Mouse (Mus musculus) brain, embryonic 14.5 days (tissue): ENCODE results near the gene Hipk2. TPM values are rescaled to one million over a fixed set of nuclear protein-coding genes. Genes with fewer than 3 reads are reported as not detected.

ENCODE experiments used
- DNase-seq: peaks from one replicate; pipeline ENCODE4 v3.0.0-alpha.2; 2011; ENCODE audit warnings: low read depth
- CTCF ChIP-seq: fragments of 200-500 bp; IDR thresholded peaks from 2 replicates; pipeline ENCODE4 v1.5.1; 2012; ENCODE audit warnings: inconsistent platforms, mild to moderate bottlenecking, moderate library complexity, borderline replicate concordance; ENCODE audit not compliant: insufficient read depth, insufficient read length; ENCODE audit errors: extremely low read depth
- POLR2A ChIP-seq: fragments of 200-500 bp; IDR thresholded peaks from 2 replicates; pipeline ENCODE4 v1.6.1; 2012; ENCODE audit warnings: mild to moderate bottlenecking, inconsistent platforms, borderline replicate concordance; ENCODE audit not compliant: poor library complexity, insufficient read depth, insufficient read length, severe bottlenecking; ENCODE audit errors: extremely low read depth
- polyA plus RNA-seq: library from polyadenylated mRNA; depleted of rRNA; stranded (reverse); fragments of >200 nt; gene quantifications from 2 replicates; pipeline ENCODE4 v1.2.3, GENCODE M21; 2012

Gene Hipk2
- polyA plus RNA-seq, 1 experiment = 48.7 TPM

- no peak for DNase-seq
- TF ChIP-seq POLR2A (no peak), CTCF (no peak)
These were observed 122.2 kb downstream of the Hipk2 start for GRCm38 (mm10) chr6:38753729-38754128.

GRCm38 (mm10) chr6:38753025-38753424 is 122.9 kb downstream of the Hipk2 start:
- TF ChIP-seq CTCF (no peak), POLR2A (no peak)
- no peak for DNase-seq

DNA sequence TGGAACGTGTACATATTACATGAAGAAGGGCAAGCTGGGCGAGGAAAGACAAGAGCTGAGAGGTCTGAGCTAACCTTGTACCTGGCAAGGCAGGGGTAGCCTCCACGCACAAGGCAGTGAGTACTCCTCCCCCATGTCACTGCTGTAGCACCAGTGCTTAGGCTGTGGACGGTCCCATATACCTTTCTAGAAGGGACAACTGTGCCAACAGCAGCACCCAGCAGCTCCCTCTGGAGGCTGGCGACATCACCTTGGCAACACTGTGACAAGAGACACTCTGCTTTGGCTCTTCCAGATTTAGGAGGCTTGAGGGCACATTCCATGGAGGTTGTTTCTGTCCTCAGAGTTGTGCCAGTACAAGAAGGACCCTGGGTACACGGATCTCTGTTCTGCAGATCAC is 123.5 kb downstream of the Hipk2 start:
- no peak for DNase-seq
- TF ChIP-seq POLR2A (no peak), CTCF (0 out of 2 replicates have a peak, but pooled peaks have one; percentile 3)

DNA sequence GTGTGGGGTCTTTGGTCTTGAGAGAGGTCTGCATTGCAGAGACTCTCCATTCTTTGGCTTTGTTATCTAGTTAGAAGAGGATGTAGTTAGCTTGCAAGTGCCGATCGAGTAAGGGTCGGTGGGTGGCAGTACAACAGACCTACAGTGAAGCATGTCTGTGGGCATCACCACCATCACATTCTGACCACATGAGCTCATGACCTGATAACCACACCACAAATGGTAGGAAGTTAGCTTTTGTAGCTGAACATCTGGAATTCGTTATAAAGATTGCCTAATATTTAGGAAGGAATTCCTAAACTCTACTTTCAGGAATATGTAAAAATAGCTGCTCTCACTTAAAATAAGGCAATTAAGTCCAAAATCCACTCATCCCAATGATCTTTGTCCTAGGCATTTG is 127.9 kb downstream of the Hipk2 start:
- DNase-seq = no peak
- no peak for TF ChIP-seq CTCF
- TF ChIP-seq POLR2A = no peak

GRCm38 (mm10) chr6:38743351-38743750 is 132.6 kb downstream of the Hipk2 start:
- no peak for DNase-seq
- TF ChIP-seq POLR2A (no peak), CTCF (no peak)

DNA sequence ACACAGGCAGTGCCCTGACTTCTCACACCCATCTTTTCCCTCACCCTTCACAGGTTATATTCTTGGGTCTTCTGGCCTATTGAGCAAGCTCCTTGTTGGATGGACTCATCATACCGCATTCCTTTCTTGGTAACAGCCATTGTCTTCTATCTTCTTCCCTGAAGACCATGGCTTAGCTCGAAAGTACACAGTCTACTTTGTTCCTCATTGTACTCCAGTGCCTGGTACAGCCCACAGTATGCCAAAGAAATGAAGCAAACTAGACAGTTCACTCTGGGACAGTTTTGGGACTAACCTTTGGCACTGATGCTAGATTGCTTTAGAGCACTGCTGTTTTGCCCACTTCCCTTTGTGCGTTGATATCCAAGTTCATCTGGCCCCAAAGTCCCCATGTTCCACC is 133.5 kb downstream of the Hipk2 start:
- DNase-seq = no peak
- TF ChIP-seq CTCF (no peak), POLR2A (no peak)

DNA sequence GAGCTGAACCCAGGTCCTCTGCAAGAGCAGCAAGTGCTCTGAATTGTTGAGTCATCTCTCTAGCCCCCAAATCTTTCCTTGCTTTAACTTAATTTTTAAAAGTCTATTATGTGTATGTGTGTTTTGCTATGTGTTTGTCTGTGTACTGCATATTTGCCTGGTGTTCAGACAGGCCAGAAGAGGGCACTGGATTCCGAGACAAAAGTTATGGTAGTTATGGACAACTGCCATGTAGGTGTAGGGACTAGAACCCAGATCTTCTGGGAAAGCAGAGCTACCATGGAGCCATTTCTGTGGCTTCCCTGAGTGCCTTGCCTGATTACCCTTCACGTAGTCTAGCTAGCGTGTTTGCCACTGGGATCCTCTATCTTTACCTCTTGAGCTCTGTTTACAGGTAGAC is 134.9 kb downstream of the Hipk2 start:
- TF ChIP-seq POLR2A (no peak), CTCF (no peak)
- DNase-seq = no peak

DNA sequence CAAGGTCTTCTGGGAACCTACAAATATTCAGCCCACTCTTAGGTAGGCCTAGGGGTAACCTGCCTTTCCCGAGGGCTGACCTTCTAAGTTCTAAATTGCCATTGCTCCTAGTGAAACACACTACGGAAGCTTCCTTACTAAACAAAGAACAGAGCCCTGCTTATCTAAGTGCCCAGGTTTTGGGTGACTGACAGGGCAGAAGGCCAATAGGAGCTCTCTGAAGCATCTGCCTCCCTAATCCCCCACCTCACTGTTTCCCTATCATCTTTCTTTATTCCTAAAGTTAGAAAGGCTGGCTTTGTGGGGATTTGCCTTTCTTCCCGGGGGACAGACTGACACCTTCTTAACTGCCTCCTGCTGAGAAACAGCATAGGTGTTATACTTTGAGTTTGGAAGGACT is 136.7 kb downstream of the Hipk2 start:
- TF ChIP-seq CTCF (no peak), POLR2A (no peak)
- DNase-seq = no peak

DNA sequence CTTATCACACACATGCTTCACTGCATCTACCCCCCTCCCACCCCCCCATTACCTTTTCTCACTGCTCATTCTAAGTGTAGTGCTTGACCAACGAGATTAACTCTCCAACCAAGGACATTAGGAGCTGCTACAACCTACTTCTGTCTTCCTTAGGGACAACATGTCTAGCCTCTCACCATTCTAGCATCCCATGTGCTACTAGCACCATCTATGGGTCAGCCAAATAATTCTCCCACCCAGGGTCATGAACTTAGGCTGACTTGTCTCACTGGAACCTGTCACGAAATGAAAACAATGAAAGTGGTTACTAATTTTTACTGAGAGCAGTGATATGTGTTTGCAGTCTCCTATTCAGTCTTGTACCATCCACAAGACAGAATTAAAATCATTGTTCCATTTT is 138.2 kb downstream of the Hipk2 start:
- peak; percentile 5; the same call in 1 of the 2 replicates for TF ChIP-seq CTCF
- no peak for TF ChIP-seq POLR2A
- DNase-seq = no peak

DNA sequence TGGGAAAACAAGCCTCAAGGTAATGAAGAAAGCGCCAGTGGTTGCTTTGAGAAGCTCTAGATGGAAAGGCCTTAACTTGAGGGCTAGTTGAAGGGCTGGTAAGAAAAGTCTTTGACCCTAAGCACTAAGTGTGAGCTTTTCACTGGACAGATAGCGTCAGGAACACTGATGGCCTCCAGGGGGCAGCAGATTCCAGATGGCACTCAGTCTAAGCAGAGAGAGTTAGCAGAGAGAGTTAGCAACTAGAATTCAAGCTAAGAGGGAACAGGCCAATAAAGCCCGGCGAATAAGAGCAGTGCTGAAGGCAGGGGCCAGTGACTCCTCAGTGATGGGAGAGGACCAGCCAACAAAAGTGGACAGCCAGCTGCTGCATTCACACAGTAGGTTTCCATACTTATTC is 139.7 kb downstream of the Hipk2 start:
- peak; percentile 87 for DNase-seq
- TF ChIP-seq CTCF = peak; percentile 86; the same call in 1 of the 2 replicates
- TF ChIP-seq POLR2A = no peak

- TF ChIP-seq POLR2A (no peak), CTCF (no peak)
- no peak for DNase-seq
These were observed 143.3 kb downstream of the Hipk2 start for GRCm38 (mm10) chr6:38732681-38733080.

GRCm38 (mm10) chr6:38730169-38731146 is 145.5 kb downstream of the Hipk2 start:
- no peak for TF ChIP-seq CTCF
- no peak for TF ChIP-seq POLR2A

GRCm38 (mm10) chr6:38725515-38725914 is 150.4 kb downstream of the Hipk2 start:
- DNase-seq = no peak
- no peak for TF ChIP-seq POLR2A
- no peak for TF ChIP-seq CTCF

More at GRCm38 (mm10) chr6:38730169-38731146, 145.5 kb downstream of the Hipk2 start:
- peak; percentile 80 for DNase-seq

DNA sequence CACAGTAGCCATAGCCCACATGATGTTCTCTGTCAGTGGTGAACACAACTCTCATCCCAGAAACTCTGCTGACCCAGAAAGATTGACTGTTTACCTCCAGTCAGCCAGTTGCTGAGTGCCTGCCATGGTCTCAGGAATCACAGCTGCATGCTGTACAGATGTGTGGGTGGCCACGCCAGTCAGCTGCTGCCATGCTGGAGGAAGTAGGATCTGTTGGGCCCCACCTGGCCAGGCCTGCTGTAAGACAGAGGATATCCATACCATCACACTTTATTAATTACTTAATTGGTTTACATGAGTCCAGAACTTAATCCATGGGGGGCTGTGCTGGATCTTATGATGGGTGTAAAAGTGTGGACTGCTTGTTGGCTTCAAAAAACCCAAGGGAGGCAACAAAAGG is 154.6 kb downstream of the Hipk2 start:
- DNase-seq = no peak
- TF ChIP-seq CTCF (no peak), POLR2A (no peak)
